Mouse (Mus musculus): ENCODE measurements around the gene Rorb. TPM values are rescaled to one million over a fixed set of nuclear protein-coding genes. Genes with fewer than 3 reads are reported as not detected.

Rorb gene
- polyA plus RNA-seq, 1 experiment from 2014 or later: 0.01 TPM

DNA sequence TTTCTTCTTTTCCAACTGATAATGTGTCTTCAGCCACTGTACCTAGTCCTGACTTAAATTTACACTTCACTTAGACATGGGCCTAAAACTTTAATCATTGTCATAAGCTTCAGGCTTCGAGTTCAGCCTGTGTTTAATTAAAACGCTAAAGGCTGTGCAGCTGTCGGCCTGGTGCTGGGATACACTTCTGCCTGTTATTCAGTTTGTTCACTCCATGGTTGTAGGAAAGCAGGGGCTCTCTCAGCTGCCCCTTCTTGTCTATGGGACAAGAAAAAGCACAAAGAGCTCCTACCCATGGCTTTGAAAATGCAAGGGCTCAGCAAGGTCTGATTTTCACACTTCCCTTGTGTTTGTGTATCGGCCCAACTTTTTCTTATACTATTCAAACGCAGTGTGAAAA is 229.8 kb downstream of the Rorb start:
- 64% methylated on average over 5 of the region's 5 CpGs for WGBS (ENCODE audit: insufficient replicate concordance)
- Histone ChIP-seq H3K4me3 (replicated peaks) (no peak overlapping the region), H3K36me3 (no peaks in the 10 kb centered on the region), H3K27ac (no peak overlapping the region), H3K4me2 (no peak overlapping the region), H3K4me1 (replicated peaks) (no peaks in the 10 kb centered on the region), H3K9me3 (replicated peaks) (no peaks in the 10 kb centered on the region), H3K27me3 (no peaks in the 10 kb centered on the region), H3K9ac (no peak overlapping the region)
- DNase-seq: no peak
- no peak for ATAC-seq (ENCODE audit: low read depth)

Data from liver, embryonic 13.5 days (tissue).